ENCODE assay signal across 7 mouse cellular contexts in the genomic region with DNA sequence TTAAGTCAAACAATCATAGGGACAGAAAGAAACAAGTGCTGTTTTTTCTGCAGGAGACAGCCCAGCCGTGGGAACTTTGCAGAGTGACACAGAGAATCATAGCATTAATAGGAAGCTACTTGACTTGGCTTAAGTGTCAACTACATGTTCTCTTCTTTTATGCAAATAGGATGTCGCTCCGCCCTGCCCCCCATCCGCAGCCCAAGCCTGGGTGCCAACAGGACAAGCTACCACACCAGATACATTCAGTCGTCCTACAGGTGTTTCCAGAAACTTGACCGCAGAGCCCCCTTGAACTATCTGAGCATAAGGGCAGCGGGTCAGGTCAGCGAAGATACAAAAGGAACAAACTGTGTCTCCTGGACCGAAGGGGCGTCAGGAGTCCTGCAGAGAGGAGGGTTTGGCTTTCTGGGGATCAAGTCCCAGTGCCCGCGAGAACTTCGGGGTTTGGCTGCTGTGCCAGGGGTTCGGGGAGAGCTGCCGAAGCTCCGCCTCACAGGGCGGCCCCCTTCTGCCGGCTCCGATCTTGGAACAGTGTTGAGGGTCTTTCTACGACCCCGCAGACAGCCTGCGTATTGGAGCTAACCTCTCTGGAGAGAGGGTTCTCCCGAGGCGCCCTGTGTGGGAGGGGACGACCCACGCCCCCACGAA. TPM values are rescaled to one million over a fixed set of nuclear protein-coding genes. Genes with fewer than 3 reads are reported as not detected.
DNase-seq lines count a peak whose midpoint lies in the region; ATAC-seq and TF ChIP-seq lines count a peak whose summit lies in the region.

No protein-coding gene starts in this region.

- H3K36me3 ChIP-seq in G1E (replicated peaks) = peaks cover 5% of the 10 kb centered on the region

- H3K4me1 ChIP-seq in G1E (ENCODE audit: insufficient read depth, low read depth, low read length) = peaks cover 41% of the 10 kb centered on the region
- H3K4me1 ChIP-seq in embryonic fibroblast, embryonic 13.5 days (ENCODE audit: control insufficient read depth, insufficient read depth, low read length) = peaks cover 5% of the 10 kb centered on the region; the same call in 1 of the 2 replicates

- DNase-seq in G1E (ENCODE audit: low spot score) = peak; percentile 70
- DNase-seq in adrenal gland, adult 8-10 months = peak; percentile 61
- peak; percentile 73 to 77 for DNase-seq in heart, postnatal 10 days
- DNase-seq in kidney, postnatal 36 days = peak; percentile 68 to 80
- DNase-seq in lung, postnatal 14 days = peak; percentile 64
- peak; percentile 40 for DNase-seq in right cerebral cortex, postnatal 4 days

- intact Hi-C loops in heart, postnatal 10 days (cut with DNase I) = no loop called here

- peak overlapping the region; percentile 92 for H3K27ac ChIP-seq in embryonic fibroblast, embryonic 13.5 days (ENCODE audit: insufficient read depth, low read length)

- no peak for TF ChIP-seq CTCF in G1E (IDR thresholded peaks at IDR 0.05; ENCODE audit: low read depth, low read length)
- TF ChIP-seq CTCF in embryonic fibroblast, embryonic 13.5 days (IDR thresholded peaks at IDR 0.05; ENCODE audit: borderline replicate concordance, insufficient read depth, low read length) = no peak

- no peaks in the 10 kb centered on the region for H3K9me3 ChIP-seq in G1E (replicated peaks)

- H3K4me3 ChIP-seq in G1E (ENCODE audit: low read depth, low read length) = peak overlapping the region; percentile 83
- peak overlapping the region; percentile 79 for H3K4me3 ChIP-seq in embryonic fibroblast, embryonic 13.5 days (ENCODE audit: insufficient read depth, low read length)

- peak; percentile 35; the same call in 1 of the 2 replicates for ATAC-seq in G1E (ENCODE audit: extremely low read depth, insufficient number of reproducible peaks, low FRiP score, poor library complexity, severe bottlenecking)

- no peak; the same call in 1 of the 2 replicates for TF ChIP-seq POLR2A in embryonic fibroblast, embryonic 13.5 days (IDR thresholded peaks at IDR 0.05; ENCODE audit: low read depth, low read length)

- H3K27me3 ChIP-seq in G1E (ENCODE audit: insufficient read depth, low read length) = no peaks in the 10 kb centered on the region

RNA-seq across cellular contexts. Expression of gene Fyco1, which starts 0.5 kb away (rescaled TPM):
- total RNA-seq in G1E (2014; fragmentation: Nextera tagmentation) = 29.6 and 30.5 TPM in 2 replicates
- total RNA-seq in G1E (2017) = 11.8 and 12.1 TPM in 2 replicates
- polyA plus RNA-seq in G1E (2012) = 2.2 and 2.4 TPM in 2 replicates
- 10 to 100 TPM; 49.2 to 64.3 (median 59.1) TPM for total RNA-seq in adrenal gland, adult 8-10 months (2022)
- polyA plus RNA-seq in embryonic fibroblast, embryonic 13.5 days (2011; ENCODE audit: insufficient read length, low read depth, missing spikeins) = 25.2 and 29.2 TPM in 2 replicates
- total RNA-seq in heart, postnatal 10 days (2021) = 100 to 1,000 TPM; 206 to 217 TPM

RNA-seq across cellular contexts. Expression of gene Xcr1, which starts 10.6 kb away (rescaled TPM):
- total RNA-seq in G1E (2014; fragmentation: Nextera tagmentation) (not detected in 2 replicates), G1E (2017) (0.06 and 0.11 TPM in 2 replicates)
- polyA plus RNA-seq in G1E (2012) = not detected in 2 replicates
- under 1 TPM in 3 of 4 experiments, not detected in 1; 0.22 to 0.31 (median 0.23) TPM for total RNA-seq in adrenal gland, adult 8-10 months (2022)
- not detected in 2 replicates for polyA plus RNA-seq in embryonic fibroblast, embryonic 13.5 days (2011; ENCODE audit: insufficient read length, low read depth, missing spikeins)
- total RNA-seq in heart, postnatal 10 days (2021) = not detected

RNA-seq across cellular contexts. Expression of gene Cxcr6, which starts 44.9 kb away (rescaled TPM):
- not detected in 2 replicates for total RNA-seq in G1E (2014; fragmentation: Nextera tagmentation)
- total RNA-seq in G1E (2017) = 0.12 and 0.27 TPM in 2 replicates
- not detected in 2 replicates for polyA plus RNA-seq in G1E (2012)
- total RNA-seq in adrenal gland, adult 8-10 months (2022) = under 1 TPM in 3 of 4 experiments, not detected in 1; 0.46 to 0.75 (median 0.49) TPM
- polyA plus RNA-seq in embryonic fibroblast, embryonic 13.5 days (2011; ENCODE audit: insufficient read length, low read depth, missing spikeins) = 0.91 and 4.1 TPM in 2 replicates
- not detected for total RNA-seq in heart, postnatal 10 days (2021)

Comparison
In these comparisons a context has a peak if more than half of its experiments do, and no peak if none do; other contexts are left out.
1. Peak in every context shown above with its lines: DNase-seq, ATAC-seq, H3K4me3 ChIP-seq and H3K27ac ChIP-seq.